Mouse (Mus musculus) erythroblast, embryonic 14.5 days (primary cell): ENCODE data around the gene Slc7a5. TPM values are rescaled to one million over a fixed set of nuclear protein-coding genes. Genes with fewer than 3 reads are reported as not detected.

Experiments used
- H3K27me3 ChIP-seq: 2 replicates; pipeline ENCODE4 v1.6.1; 2012; ENCODE audit warnings: inconsistent platforms; ENCODE audit not compliant: control insufficient read depth
- H3K36me3 ChIP-seq: 2 replicates; pipeline ENCODE4 v1.6.1; 2012; ENCODE audit warnings: mild to moderate bottlenecking, inconsistent platforms; ENCODE audit not compliant: control insufficient read depth
- H3K4me1 ChIP-seq: 2 replicates; pipeline ENCODE4 v1.6.1; 2012; ENCODE audit warnings: inconsistent platforms; ENCODE audit not compliant: control insufficient read depth
- H3K4me3 ChIP-seq: replicated peaks from 2 replicates; pipeline ENCODE3; 2012; ENCODE audit warnings: moderate library complexity, mild to moderate bottlenecking, inconsistent platforms
- H3K9me3 ChIP-seq: 2 replicates; pipeline ENCODE4 v1.6.1; 2012; ENCODE audit warnings: low read length, inconsistent platforms, mixed read lengths; ENCODE audit not compliant: control insufficient read depth
- GATA1 ChIP-seq: IDR thresholded peaks from 2 replicates; pipeline ENCODE4 v1.6.1; 2012; ENCODE audit warnings: low read length, inconsistent platforms, mixed read lengths
- TAL1 ChIP-seq: IDR thresholded peaks from 3 replicates; pipeline ENCODE4 v1.6.1; 2012; ENCODE audit warnings: low read length, inconsistent platforms, mixed read lengths
- polyA plus RNA-seq: library from polyadenylated mRNA; stranded (reverse); fragments of >175 nt; gene quantifications from 2 replicates; pipeline ENCODE4 v1.2.3, GENCODE M21; 2012

Gene Slc7a5
- polyA plus RNA-seq, 1 experiment: 12.4 TPM

DNA sequence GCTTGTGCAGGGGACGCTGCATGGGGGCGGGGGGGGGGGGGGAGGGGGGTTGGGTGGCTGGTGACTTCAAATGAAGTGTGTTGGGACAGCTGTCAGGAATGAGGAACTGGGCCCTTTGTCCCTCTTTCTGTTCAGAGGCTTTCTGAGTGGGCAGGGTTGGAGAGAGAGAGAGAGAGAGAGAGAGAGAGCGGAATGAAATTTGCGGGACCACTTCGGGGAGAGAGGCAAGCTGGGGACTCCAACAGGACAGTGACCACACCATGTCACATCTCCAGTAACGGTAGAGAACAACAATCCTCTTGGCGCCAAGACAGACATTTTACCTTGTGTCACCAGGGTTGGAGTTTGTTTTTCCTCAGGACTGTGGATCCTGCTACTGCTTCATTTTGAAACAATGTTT, 62.7 kb downstream of the Slc7a5 start:
- Histone ChIP-seq H3K36me3 (peaks cover 12% of the 10 kb centered on the region; the same call in 1 of the 2 replicates), H3K9me3 (no peaks in the 10 kb centered on the region), H3K27me3 (peaks cover 20% of the 10 kb centered on the region), H3K4me1 (peaks cover 3% of the 10 kb centered on the region), H3K4me3 (no peak overlapping the region)
- TF ChIP-seq TAL1 (no peak), GATA1 (no peak)

DNA sequence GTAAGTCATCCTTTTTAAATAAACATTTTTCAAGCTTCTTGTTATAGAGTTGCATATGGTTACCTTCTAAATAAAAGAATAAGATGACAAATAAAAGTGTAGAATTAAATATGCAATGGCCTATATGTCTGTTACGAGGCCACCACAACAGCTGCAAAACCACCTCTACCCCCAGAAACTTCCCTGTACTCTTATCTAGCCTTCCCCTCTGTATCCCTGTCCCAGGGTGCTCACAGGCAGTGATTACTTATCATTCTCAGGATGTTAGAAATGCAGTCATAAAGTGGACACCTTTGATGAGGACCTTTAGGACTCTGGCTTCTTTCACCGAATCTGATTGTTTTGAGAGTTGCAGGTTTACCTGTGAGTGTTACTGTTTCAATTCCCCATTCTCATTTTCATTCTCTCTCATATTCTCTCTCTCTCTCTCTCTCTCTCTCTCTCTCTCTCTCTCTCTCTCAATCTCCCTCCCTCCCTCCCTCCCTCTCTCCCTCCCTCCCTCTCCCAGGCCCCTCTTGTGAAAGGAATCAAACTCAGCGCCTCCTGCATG, 64.2 kb downstream of the Slc7a5 start:
- peaks cover 12% of the 10 kb centered on the region; the same call in 1 of the 2 replicates for H3K36me3 ChIP-seq
- TF ChIP-seq GATA1 (no peak), TAL1 (no peak)
- H3K4me1 ChIP-seq: peaks cover 3% of the 10 kb centered on the region
- H3K4me3 ChIP-seq: no peak overlapping the region
- peaks cover 17% of the 10 kb centered on the region for H3K27me3 ChIP-seq
- no peaks in the 10 kb centered on the region for H3K9me3 ChIP-seq

DNA sequence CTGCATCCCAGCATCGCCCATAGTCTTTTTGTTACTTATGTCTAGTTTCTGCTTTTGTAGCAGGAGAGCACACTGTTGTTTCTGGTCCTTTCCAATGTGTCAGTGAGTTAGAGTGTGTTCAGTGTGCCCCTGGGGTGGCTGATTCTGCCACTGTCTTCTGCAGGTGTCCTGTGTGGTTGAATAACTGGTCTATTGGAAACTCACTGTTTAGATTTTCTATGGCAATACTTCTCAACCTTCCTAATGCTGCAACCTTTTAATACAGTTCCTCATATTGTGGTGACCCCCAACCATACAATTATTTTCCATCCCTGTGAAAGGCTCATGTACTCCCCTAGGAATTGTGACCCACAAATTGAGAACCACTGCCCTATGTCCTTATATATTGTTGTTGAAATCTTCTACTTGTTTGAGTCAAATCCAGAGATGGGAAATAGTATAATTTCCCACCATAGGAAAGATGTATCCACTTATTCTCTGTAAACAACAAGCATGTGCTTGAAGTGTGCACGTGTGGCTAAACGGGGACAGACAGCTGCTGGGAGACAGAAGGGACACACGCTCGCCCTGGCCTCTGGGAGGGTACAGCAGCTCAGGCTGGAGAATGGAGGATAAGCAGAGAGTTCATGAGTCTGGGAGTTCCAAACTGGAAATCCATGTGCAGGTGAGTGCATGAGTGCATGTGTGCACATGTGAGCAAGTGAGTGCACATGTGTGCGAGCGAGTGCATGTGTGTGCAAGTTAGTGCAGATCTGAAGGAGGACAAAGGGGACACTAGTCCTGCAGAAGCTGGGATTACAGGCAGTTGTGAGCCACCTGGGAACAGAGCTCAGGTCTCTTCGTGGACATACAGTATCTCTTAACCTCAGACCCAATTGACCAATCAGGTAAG, 65.2 kb downstream of the Slc7a5 start:
- Histone ChIP-seq H3K36me3 (peaks cover 12% of the 10 kb centered on the region; the same call in 1 of the 2 replicates), H3K9me3 (no peaks in the 10 kb centered on the region), H3K27me3 (peaks cover 14% of the 10 kb centered on the region), H3K4me1 (peaks cover 3% of the 10 kb centered on the region), H3K4me3 (no peak overlapping the region)
- TF ChIP-seq TAL1 (no peak), GATA1 (no peak)

DNA sequence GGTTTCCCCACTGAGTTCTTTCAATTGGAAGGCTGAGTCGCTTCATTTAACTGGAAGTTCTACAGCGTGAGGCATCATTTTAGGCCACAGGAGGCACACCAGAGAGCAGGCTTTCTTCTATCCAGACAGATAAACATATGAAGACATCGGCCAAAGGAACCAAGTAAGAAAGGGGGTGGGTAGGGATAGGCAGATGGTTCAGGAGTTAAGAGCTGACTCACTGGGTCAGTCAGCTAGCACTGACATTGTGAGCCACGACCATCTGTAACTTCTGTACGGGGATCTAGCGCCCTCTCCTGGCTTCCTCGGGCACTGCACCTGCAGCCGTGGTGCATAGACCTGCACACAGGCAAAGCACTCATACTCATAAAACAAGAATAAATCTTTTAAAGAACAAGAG, 66.3 kb downstream of the Slc7a5 start:
- no peak for TF ChIP-seq GATA1
- TF ChIP-seq TAL1: no peak
- H3K4me3 ChIP-seq: no peak overlapping the region
- H3K27me3 ChIP-seq: peaks cover 12% of the 10 kb centered on the region
- no peaks in the 10 kb centered on the region for H3K9me3 ChIP-seq
- H3K4me1 ChIP-seq: peaks cover 3% of the 10 kb centered on the region
- H3K36me3 ChIP-seq: peaks cover 12% of the 10 kb centered on the region; the same call in 1 of the 2 replicates

DNA sequence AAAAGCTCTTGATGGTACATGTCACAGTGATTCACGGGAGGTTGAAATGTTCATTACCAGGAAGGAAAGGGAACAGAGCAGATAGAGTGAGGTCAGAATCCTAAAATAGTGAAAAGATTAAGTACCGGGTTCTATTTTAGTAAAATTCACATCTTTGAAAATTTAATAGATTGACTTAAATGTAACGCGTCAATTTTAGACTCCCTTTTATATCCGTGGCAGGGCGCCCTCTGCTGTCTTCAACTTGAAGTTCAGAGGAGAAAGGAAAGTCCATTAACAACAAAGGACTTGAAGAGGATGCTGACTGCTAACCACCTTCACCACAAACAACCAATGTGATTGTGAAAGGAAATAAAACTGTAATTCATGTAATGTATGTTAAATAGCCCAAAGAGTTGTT, 75.0 kb downstream of the Slc7a5 start:
- TF ChIP-seq TAL1 (no peak), GATA1 (no peak)
- Histone ChIP-seq H3K36me3 (no peaks in the 10 kb centered on the region), H3K4me3 (no peak overlapping the region), H3K27me3 (peaks cover 20% of the 10 kb centered on the region), H3K9me3 (no peaks in the 10 kb centered on the region), H3K4me1 (peaks cover 27% of the 10 kb centered on the region)

DNA sequence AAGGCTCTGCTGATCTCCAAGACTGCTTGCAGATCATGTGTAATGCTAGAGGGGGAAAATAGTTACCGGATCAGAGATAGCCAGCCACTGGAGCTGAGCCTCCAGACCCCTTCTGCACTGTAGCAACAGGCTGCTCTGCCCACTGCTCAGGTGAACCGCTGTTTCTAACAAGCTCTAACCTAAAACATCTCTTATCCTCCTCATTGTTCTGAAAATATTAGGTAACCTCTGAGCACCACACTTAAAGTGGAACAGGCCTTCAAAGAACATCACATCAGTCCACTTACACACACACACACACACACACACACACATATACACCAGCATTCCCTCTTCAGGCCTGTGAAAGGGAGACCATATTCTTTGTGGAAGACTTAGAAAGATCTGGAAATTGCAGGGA, 75.4 kb downstream of the Slc7a5 start:
- H3K9me3 ChIP-seq: no peaks in the 10 kb centered on the region
- TF ChIP-seq TAL1 (no peak), GATA1 (no peak)

More for the DNA sequence above, 75.4 kb downstream of the Slc7a5 start:
- Histone ChIP-seq H3K27me3 (peaks cover 20% of the 10 kb centered on the region), H3K4me1 (peaks cover 27% of the 10 kb centered on the region), H3K36me3 (no peaks in the 10 kb centered on the region), H3K4me3 (no peak overlapping the region)

Other genes with a start within 250 kb of the Slc7a5 start
- gene Jph3, start 178.1 kb downstream of the Slc7a5 start, polyA plus RNA-seq: 0.02 TPM in 1 of 2 replicates, not detected in the other
- 2.7 and 2.8 TPM in 2 replicates for gene Klhdc4, start 78.1 kb downstream of the Slc7a5 start, polyA plus RNA-seq
- gene Car5a, start 37.2 kb upstream of the Slc7a5 start, polyA plus RNA-seq: 0.03 and 0.08 TPM in 2 replicates
- gene Banp, start 42.1 kb upstream of the Slc7a5 start, polyA plus RNA-seq: 8.0 and 8.8 TPM in 2 replicates